Mouse (Mus musculus): ENCODE measurements around the gene Cbx8.

DNA sequence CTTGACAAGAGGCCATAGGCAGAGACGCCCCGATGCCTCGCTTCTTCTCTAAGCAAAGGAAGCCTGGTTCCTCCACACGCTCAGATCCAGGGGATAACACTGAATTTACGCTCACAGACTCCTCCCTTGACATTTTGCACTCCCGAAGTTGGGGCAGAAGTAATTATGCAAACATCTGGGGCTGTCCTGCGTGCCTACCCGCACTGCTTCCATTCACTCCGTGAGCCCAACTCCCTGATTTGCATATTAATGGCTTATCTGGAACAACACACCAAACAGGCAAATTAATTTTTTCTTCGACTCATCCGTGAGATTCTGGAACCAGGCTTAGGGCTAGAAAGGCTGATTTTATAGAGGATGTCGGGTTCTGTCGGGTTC, 7.4 kb upstream of the Cbx8 start:
- TF ChIP-seq EP300 (optimal IDR thresholded peaks at IDR 0.05) (no peak), CTCF (IDR thresholded peaks at IDR 0.05; ENCODE audit: low read depth) (no peak)

Data from stomach, postnatal 0 days (tissue).